Mouse (Mus musculus): ENCODE results near the gene Trip11.

Gene Trip11

DNA sequence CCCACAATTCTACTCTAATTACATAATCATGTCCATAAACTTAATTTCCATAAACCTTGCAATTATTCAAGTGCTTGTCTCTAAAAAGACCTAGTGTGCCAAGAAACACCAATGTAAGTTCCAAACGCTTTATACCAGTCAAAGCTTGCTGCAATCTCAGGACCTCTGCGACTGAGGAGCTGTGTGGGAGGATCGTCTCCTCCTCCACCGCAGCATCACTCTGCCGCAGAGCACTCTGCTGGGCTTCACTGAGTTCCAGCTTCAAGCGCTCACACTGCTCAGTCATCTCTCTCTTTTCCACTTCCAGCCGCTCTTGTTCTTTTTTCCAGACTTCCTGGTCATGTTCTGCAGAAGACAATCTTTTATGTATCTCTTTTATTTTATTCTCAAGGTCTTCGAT lies 19.8 kb downstream of the Trip11 start:
- no peak for DNase-seq

DNA sequence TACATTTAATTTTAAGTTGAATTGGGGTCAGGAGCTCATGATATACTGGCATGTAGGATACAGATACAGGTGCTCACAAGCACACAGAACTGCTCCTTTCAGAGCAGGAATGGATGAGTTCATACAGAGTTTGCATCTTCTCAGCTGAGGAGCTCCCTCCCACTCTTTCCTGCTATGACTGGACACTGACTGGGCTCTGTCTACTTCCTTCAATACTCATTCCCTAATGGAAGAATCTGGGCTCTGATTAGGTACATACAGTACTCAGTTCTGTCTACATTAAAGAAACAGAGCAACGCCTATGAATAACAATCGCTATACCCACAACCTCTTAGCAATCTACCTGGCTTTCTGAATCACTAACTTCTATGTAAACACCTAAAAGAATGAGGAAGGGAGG lies 20.2 kb downstream of the Trip11 start:
- DNase-seq = no peak

DNA sequence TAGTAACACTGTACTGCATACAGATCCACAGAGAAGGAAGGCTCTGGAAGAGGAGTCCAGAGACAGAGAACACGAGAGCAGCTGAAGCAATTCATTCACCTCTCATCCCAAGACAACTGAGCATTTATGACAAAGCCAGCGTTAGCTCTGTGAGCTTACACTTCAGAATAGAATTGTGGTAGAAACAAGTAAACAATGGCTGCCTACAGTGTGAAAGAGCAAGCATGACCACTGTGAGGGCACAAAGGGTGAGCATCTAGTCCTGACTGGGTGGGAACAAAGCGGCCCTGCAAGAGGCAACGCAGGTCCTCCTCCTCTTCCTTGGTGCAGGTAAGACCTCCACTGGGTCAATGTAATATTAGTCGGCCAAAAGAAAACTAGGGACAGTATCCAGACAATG lies 22.0 kb downstream of the Trip11 start:
- DNase-seq = no peak

DNA sequence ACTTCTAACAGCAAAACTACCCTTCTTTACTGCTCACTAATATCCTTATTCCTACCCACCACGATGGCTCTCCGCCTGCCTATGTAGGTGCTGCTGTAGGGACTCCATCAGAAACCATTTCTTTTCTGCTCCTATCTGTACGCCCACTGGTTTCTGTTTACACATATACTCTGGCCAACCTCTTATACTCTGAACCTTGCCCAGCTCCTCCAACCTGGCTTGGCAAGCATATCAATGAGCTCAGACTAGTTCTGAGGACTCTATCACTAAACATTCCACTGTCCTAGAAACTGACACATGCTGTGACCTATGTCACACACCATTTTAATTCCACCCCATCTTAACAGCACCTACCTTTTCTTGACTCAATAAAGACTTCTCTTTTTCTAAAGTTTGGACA lies 23.7 kb downstream of the Trip11 start:
- DNase-seq = no peak

DNA sequence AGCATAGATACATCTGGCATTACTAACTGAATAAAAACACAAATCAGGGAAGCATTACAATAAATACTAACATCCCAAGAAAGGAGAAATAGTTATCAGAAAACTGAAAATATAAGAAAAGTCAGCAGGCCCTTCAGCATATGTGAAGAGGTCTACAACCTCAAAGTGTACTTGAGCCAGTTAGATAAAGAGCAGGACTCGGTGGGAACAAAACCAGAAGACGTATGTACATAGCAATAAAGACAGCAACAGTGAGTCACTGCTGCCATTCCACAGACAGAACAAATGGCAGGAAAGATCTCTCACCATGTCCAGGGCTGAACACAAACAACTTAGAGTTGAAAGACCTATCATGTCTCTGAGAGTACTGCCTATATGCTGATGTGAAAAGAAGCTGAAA lies 24.8 kb downstream of the Trip11 start:
- DNase-seq = no peak

DNA sequence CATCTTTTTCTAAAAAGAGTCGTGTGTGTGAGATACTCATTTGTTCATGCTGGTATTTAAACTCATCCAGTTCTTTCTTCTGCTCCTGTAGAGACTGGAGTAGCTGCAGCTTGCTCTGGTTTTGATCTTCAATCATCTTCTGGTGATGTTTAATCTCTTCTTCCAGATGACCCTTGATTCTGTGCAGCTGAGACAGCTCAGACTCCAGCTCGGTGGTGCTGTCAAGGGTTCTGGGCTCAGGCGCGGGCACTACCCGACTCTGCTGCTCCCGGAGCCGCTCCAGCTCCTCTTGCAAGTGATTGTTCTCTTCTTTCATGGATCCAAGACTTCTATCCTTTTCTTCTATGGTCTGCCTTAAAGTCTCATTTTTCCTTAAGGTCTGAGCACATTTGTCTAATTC lies 28.1 kb downstream of the Trip11 start:
- DNase-seq = no peak

DNA sequence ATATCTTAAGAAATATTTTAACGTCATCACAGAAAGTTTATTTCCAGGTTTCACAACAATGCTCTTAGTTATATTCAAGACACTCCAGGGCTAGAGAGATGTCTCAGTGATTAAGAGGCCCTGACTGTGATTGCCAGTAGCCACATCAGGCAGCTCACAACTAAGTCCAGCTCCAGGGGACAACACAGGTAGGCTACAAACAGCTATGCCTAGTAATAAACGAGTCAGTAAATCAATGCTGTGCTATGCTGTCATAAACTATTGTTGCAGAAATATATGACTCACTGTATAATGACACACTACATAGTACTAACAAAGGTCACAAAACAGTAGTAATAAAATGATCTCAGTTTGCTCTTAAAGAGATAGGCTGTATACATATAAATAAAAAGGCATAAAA lies 36.7 kb downstream of the Trip11 start:
- no peak for DNase-seq

DNA sequence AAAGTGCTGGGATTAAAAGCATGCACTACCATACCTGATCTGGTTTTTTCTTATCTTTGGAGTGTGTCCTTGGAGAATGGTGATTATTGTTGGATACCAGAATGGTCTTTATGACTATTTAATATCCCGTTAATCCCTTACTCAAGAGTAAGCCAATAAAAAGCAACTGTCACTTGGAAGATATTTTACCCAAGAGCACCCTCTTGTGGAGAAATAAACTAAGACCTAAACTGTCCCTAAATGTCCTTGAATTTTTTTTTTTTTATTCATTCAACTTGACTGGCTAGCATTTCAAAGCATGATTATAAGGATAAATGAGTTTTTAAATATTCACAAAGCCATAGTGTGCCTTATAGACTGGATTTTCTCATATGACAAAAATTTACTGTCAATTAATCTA lies 38.0 kb downstream of the Trip11 start:
- no peak for DNase-seq

DNA sequence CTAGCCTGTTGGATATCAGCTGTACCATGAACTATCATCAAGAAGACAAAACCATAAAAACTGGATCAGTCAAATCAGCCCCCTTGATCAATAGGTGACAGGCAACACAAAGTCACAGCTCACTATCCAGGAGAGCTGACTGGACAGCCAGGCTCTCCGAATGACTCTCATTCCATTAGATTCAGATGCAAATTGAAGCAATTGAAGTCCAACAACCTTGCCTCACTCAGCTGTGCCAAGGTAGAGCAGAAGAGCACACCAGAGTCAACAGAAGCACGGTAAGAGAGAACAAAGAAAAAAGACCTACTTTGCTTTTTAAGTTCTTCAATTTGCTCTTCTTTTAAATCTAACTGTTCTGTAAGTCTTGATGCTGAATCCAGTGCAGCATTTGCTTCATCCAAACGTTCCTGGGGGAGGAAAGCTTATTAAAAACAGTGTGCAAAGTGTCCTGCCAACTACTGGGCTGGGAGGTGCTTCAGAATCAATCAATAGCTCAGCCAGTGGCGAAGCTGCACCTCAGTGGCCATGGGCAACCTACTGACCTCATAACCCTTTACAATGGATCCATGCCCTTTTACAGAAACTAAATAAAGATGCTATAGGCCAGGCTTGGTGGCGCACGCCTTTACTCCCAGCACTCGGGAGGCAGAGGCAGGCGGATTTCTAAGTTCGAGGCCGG lies 50.6 kb downstream of the Trip11 start:
- DNase-seq = no peak

DNA sequence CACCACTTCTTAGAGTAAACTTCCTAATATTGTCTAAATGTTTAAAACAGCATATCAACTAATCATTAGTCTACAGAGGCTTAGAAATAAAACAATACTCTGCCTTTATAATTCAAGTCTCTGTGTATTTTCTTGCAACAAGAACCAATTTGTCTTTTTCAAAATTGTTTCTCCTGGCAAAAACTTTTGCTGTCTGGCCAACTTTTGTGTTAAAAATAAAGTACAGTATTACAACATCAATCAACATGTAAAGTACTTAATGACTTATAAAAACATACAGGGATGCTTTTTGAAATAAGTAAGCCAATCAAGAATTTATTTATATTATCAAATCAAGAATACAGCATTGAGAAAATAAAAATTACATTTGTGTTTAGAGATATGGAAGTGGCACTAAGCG lies 52.8 kb downstream of the Trip11 start:
- no peak for DNase-seq

DNA sequence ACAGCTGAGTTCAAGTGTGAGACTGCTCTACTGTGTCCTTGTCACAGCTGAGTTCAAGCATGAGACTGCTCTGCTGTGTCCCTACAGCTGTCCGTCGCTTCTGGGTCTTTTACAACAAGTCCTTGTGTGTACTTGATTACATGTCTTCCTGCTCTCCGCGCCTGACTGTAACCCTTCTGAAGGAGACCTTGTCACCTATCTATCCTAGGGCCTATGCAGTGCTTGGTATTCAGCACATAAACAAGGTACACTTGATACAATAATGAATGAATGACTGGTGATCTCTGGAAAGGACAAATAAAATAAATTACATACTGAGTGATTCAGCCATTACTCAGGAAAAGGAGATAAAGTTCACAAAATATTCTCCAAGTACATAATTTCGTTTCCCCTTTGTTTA lies 55.1 kb downstream of the Trip11 start:
- no peak for DNase-seq

DNA sequence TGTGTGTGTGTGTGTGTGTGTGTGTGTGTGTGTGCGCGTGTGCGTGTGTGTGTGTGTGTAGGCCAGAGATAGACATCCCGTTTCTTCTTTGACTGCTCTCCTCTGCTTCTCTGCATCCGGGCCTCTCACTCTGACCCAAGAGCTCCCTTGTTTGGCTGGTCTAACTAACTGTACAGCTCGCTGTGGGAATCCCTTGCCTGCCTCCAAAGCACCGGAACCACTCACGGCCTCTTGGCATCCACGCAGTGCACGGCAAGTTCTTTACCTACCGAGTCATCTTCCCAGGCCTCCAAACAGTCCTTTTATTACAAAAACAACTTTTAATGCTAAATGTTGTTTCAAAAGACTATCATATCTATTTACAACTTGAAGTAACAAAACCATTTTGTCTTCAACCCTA lies 58.7 kb downstream of the Trip11 start:
- no peak for DNase-seq

DNA sequence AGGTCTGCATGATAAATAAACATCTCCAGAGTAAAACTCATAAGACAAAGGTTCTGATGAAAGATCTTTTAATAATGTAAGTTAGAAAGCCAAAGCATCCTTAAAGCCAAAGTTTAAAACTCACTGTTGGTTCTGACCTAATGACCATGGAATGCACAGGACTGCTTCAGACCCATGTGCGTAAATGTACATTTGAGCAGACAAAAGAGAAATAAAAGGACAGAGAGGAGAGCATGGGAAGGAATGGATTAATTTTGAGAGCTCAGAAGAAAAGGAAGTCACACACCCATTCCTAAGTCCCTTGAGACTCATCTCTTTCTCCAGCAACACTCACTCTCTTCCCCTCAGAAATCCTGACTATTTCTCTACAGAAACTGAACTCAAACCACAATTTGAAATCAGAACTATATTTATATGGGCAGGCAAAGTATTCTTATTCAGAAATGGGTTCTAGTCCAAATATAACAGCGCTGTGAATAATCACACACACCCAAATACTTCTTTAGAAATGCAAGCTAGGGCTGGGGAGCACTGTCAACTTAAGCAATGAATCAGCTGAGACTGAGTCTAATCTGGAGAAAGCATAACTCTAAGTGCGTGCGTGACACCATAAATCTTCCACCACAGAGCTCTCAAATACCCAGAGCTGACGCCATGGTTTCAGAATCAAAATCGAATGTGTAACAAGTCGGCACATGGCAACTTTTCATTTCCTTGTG lies 61.1 kb downstream of the Trip11 start:
- no peak for DNase-seq

DNA sequence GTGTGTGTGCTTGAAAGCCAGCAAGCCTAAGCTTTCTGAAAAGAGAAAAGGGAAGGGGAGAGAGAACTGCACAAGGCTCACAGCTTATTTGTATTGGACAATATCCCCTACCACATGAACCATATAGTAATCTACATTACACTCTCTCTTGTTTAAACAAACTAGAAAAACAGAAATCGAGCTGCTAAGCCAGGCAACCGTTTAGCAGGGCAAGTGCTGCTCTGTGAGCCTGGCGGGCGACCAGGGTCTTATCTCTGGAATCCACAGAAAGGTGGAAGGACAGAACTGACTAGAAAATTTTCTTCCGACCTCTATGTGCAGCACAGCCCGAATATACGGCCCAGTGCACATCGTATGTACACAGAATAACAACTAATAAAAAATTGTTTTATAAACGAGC lies 61.8 kb downstream of the Trip11 start:
- DNase-seq = no peak

DNA sequence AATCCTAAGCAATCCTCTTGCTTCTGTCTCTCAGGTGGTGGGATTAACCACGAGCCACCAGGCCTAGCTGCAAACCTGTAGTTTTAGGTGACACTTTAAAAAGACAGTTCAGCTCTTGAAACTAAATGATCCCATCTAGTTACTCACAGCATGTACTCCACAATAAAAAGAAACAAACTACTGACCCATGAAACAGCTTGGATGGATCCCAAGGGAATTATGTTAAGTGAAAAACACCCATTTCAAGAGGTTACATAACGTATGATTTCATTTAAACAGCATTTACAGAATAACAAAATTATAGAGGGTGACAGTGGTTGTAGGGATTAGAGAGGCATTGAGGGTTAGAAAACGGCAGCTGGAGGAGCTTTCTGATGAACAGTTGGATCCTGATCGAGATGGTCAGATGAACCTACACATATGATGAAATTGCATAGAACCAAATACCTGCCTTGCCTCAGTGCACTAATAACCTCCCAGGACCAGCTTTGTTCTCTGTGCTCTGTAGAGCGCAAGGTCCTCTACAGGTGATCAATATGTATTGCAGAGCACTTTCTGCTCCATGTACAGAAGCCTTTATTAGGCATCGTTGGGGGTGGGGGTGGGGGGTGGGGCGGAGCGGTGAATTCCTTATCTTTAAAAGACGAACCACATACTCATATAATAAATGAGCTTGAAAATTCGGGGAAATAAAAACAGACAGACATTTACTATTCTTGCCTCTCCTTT lies 76.4 kb downstream of the Trip11 start:
- no peak for DNase-seq

DNA sequence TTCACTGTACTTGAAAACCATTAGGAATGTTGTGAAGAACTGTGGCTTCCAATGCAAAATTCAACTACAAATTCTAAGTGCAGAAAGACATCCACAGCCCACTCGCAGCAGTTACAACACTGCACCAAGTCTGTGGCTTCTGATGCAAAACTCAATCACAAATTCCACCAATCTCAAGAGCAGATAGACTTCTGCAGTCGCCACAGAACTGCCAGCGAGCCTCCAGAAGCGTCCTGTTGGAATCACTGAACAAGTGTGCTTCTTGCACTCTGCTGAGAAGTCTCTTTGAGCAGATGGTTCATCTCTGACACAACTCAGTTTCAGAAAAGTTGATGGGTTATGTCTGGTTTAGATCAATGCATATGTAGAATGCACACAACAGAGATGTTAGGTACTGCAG lies 78.4 kb downstream of the Trip11 start:
- DNase-seq = no peak

DNA sequence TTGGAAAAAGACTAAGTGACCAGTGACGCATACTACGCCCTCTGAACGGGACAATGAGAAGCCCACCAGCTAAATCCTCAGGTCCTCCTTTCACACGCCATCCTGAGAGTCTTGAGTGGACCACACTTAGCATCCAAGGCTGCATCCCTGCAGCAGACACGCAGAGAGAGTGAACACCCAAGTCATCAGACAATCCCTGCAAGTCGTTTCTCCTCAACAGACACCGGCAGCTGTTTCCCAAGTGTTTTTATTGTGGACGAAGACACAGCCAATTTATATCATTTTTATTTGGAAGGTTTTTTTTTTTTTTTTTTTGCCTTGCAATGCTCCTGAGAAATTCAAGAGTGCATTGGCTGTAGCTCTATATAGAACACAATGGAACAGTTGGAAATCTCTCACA lies 79.3 kb downstream of the Trip11 start:
- DNase-seq = no peak

DNA sequence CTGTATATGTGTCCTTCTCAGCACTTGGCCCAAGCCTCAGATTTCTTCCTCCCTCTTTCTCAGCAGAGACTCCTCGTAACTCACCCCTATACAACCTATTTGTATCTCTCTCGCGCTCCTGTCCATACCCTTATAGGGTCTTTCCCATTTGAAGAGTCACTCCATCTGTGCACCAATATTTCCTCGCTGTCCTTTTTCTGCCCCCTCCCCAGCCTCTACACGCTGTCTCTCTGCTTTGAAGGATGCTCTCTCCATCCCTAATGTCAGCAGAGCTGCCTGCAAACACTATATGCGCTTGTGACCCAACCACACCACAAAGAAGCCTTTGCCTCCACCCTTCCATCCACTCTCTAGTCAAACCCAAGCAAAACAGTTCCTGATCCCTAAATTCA lies 80.0 kb downstream of the Trip11 start:
- DNase-seq = no peak

DNA sequence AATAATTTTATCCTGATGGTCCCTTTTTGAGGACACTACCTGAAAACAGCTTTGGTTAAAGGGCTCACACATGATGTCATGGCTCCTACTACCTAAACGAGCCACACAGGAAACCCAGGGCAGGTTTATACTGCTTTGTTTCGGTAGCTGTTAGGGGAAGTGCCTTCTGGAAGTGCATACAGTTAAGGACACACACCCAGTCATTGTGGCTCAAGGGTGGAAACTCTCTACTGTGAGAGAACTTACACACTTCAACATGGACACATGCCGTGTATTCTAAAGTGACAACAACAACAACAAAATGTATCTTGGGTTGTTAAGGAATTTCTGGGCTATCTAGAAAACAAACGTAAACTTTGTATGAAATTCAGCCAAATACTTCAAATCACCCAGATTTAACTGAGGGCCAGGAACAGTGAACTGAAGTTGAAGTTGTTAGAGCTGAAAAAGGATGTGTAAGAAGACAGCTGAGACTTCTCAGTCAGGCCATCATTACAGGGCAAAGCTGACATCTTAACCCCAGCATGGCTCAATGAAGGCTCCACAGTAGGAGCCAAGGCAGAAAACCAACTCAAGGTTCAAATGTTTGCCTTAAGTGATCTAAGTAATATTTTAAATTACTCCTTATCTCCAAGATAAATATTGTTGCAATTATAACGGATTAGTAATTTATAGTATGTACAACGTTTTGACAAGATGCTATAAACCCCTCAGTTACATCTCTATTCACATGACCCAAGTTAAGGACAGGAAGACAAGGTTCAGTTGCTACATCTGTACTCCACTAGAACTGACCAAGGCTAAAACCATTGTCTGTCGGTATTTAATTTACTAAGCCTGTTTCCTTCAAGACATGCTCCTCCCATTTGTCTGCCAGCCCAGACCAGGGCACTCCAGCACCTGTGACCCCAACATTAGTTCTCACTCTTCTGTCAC lies 80.6 kb downstream of the Trip11 start:
- DNase-seq = no peak

DNA sequence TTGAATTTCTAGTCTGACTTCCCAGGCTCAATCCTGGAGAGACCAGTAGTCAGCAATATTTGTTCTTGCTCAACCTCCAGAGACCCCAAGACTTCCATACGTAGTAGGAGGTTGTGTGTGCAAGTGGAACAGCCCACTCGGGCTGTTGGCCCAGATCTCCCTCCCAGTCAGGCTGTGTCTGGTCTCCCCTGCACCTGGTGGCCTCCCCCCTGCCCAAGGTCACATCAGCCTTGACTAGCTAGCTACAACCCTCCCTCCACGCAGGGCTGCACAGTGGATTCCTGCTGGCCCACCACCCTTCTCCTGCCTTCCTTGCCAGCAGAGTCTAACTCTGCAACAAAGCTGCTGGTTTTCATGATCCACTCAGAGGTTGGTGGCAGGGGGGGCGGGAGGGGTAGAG lies 81.8 kb downstream of the Trip11 start:
- no peak for DNase-seq

DNA sequence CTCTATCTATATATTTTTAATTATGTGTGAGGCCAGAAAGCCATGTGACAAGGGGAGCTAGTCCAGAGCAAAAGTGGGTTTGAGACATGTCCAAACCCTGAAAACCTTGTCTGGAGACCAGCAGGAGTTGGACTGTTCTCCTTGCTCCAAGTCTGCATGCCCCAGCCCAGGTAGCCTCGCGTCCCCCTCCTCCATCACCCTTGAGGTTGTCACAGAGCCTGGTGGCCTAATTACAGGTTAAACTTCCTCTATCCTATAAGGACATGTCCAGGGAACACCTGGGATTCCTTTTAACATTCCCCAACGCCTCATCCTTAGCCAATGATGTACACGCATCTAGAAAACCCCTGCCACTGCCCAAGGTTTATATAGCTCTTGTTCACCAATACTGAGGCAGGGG lies 89.9 kb downstream of the Trip11 start:
- no peak for DNase-seq

DNA sequence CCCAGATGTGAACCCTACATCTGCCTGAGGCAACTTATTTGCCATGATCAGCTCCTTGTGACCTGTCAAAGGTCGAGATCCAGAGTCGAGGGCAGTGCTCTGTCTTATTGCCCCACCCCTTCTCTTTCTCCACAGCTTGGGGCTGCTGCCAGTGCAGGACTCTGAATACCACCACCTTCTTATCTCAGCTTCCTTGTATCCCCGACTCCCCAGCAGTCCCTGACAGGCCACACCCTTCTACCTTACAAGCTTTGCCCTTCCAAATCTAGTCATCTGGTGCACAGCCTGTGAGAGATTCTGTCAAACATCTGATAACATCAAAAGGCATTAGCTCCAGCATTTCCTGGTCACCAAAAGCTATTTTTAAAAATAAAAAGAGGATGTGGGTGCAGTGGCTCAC lies 91.5 kb downstream of the Trip11 start:
- DNase-seq = no peak

DNA sequence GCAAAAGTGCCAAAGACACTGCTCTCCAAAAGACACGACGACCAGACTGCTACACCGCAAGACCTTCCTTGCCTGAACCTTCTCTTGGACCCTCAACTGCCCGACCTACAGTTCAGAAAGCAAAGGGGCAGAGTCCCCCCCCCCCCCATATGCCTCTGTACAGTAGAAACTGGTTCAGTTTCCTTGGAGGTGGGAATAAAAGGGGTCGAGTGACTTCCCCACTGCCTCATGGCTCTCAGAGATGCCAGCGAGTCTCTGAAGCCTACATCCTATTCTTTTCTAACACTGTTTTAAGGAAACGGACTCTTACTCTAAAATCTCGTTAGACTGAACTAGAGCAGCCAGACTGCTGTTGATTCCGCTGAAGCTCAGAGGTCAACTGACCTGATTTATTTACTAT lies 93.5 kb downstream of the Trip11 start:
- DNase-seq = no peak
